Mouse (Mus musculus) neural tube, embryonic 14.5 days (tissue): ENCODE data around the gene Trim17. TPM values are rescaled to one million over a fixed set of nuclear protein-coding genes. Genes with fewer than 3 reads are reported as not detected.

Source experiments
- ATAC-seq: fragments of 200-750 bp; cut with Nextera tagmentation; 2 replicates; pipeline ENCODE4 v1.8.0; 2017; ENCODE audit warnings: low read depth, mild to moderate bottlenecking, moderate TSS enrichment, moderate library complexity
- H3K27ac ChIP-seq: fragments of 300-500 bp; sonication (generic); 2 replicates; pipeline ENCODE4 v1.5.1; 2014; ENCODE audit warnings: low read depth, mild to moderate bottlenecking, control low read depth, low read length, moderate library complexity, mixed read lengths
- H3K27me3 ChIP-seq: fragments of 300-500 bp; sonication (generic); 2 replicates; pipeline ENCODE4 v1.6.1; 2014; ENCODE audit warnings: low read length; ENCODE audit not compliant: control insufficient read depth, insufficient read depth
- H3K36me3 ChIP-seq: fragments of 300-500 bp; sonication (generic); 2 replicates; pipeline ENCODE4 v1.6.1; 2014; ENCODE audit warnings: low read length, mixed read lengths; ENCODE audit not compliant: control insufficient read depth, insufficient read depth
- H3K4me1 ChIP-seq: fragments of 300-500 bp; sonication (generic); 2 replicates; pipeline ENCODE4 v1.6.1; 2014; ENCODE audit warnings: low read length; ENCODE audit not compliant: control insufficient read depth, insufficient read depth
- H3K4me2 ChIP-seq: fragments of 300-500 bp; sonication (generic); 2 replicates; pipeline ENCODE4 v1.6.1; 2014; ENCODE audit warnings: mild to moderate bottlenecking, low read depth, low read length, control low read depth
- H3K4me3 ChIP-seq: fragments of 300-500 bp; sonication (generic); 2 replicates; pipeline ENCODE4 v1.5.1; 2014; ENCODE audit warnings: low read depth, low read length, control low read depth, mixed read lengths
- H3K9ac ChIP-seq: fragments of 300-500 bp; sonication (generic); replicated peaks from 2 replicates; pipeline ENCODE4 v1.6.1; 2014; ENCODE audit warnings: low read depth, mild to moderate bottlenecking, control low read depth, low read length, mixed read lengths
- H3K9me3 ChIP-seq: fragments of 300-500 bp; sonication (generic); 2 replicates; pipeline ENCODE4 v1.6.1; 2016; ENCODE audit warnings: low read length; ENCODE audit not compliant: control insufficient read depth
- WGBS: fragments of 180-500 bp; shearing (Covaris S2); extraction: QIAGEN DNeasy Blood & Tissue Kit; methylation state at CpG from one replicate; pipeline ENCODE4 v1.1.7; 2014; 5-methylcytosine and 5-hydroxymethylcytosine counted together
- polyA plus RNA-seq: library from polyadenylated mRNA; unstranded; fragments of >200 nt; fragmentation: Nextera tagmentation; extraction: Ambion mirVana; gene quantifications from 2 replicates; pipeline ENCODE4 v1.2.1, GENCODE M21; 2014

Trim17 gene
- polyA plus RNA-seq, 1 experiment from 2014 or later, result 0.80 TPM

GRCm38 (mm10) chr11:58961364-58962177 lies 7.1 kb downstream of the Trim17 start:
- 64% methylated on average over 50 of the region's 50 CpGs for WGBS
- ATAC-seq, result no peak
- no peaks in the 10 kb centered on the region for H3K36me3 ChIP-seq

GRCm38 (mm10) chr11:58963543-58963942 lies 9.1 kb downstream of the Trim17 start:
- Histone ChIP-seq H3K4me1 (peaks cover 6% of the 10 kb centered on the region; the same call in 1 of the 2 replicates), H3K27me3 (no peaks in the 10 kb centered on the region), H3K4me3 (no peak overlapping the region), H3K9ac (no peak overlapping the region), H3K27ac (no peak overlapping the region), H3K9me3 (no peaks in the 10 kb centered on the region), H3K36me3 (no peaks in the 10 kb centered on the region; the same call in 1 of the 2 replicates), H3K4me2 (no peak overlapping the region)
- 35% methylated on average over 17 of the region's 17 CpGs for WGBS
- no peak for ATAC-seq

More at GRCm38 (mm10) chr11:58961364-58962177, 7.1 kb downstream of the Trim17 start:
- Histone ChIP-seq H3K9ac (no peak overlapping the region), H3K4me3 (no peak overlapping the region), H3K4me2 (no peak overlapping the region), H3K27me3 (no peaks in the 10 kb centered on the region), H3K9me3 (no peaks in the 10 kb centered on the region), H3K27ac (no peak overlapping the region), H3K4me1 (peaks cover 22% of the 10 kb centered on the region)

GRCm38 (mm10) chr11:58964216-58964615 lies 9.7 kb downstream of the Trim17 start:
- WGBS, result 88% methylated on average over 7 of the region's 7 CpGs
- H3K4me1 ChIP-seq, result peaks cover 6% of the 10 kb centered on the region; the same call in 1 of the 2 replicates
- no peaks in the 10 kb centered on the region for H3K27me3 ChIP-seq
- ATAC-seq, result no peak
- no peaks in the 10 kb centered on the region for H3K9me3 ChIP-seq
- H3K4me3 ChIP-seq, result no peak overlapping the region
- no peak overlapping the region for H3K9ac ChIP-seq
- no peak overlapping the region for H3K4me2 ChIP-seq
- no peak overlapping the region for H3K27ac ChIP-seq
- H3K36me3 ChIP-seq, result no peaks in the 10 kb centered on the region; the same call in 1 of the 2 replicates

- H3K9ac ChIP-seq, result no peak overlapping the region
These were observed 10.7 kb downstream of the Trim17 start for GRCm38 (mm10) chr11:58965001-58965760.

GRCm38 (mm10) chr11:58967346-58967745 lies 12.9 kb downstream of the Trim17 start:
- Histone ChIP-seq H3K36me3 (no peaks in the 10 kb centered on the region; the same call in 1 of the 2 replicates), H3K4me1 (no peaks in the 10 kb centered on the region), H3K9ac (no peak overlapping the region), H3K9me3 (no peaks in the 10 kb centered on the region), H3K4me3 (no peak overlapping the region), H3K27ac (no peak overlapping the region), H3K4me2 (no peak overlapping the region), H3K27me3 (no peaks in the 10 kb centered on the region)
- 93% methylated on average over 1 of the region's 1 CpGs for WGBS
- no peak for ATAC-seq

More at GRCm38 (mm10) chr11:58965001-58965760, 10.7 kb downstream of the Trim17 start:
- no peak for ATAC-seq
- H3K4me2 ChIP-seq, result no peak overlapping the region
- H3K4me1 ChIP-seq, result no peaks in the 10 kb centered on the region
- H3K4me3 ChIP-seq, result no peak overlapping the region
- no peaks in the 10 kb centered on the region for H3K9me3 ChIP-seq
- H3K27ac ChIP-seq, result no peak overlapping the region
- H3K27me3 ChIP-seq, result no peaks in the 10 kb centered on the region
- no peaks in the 10 kb centered on the region; the same call in 1 of the 2 replicates for H3K36me3 ChIP-seq
- 48% methylated on average over 12 of the region's 12 CpGs for WGBS

GRCm38 (mm10) chr11:58968551-58968950 lies 14.1 kb downstream of the Trim17 start:
- Histone ChIP-seq H3K9ac (no peak overlapping the region), H3K4me2 (no peak overlapping the region), H3K9me3 (no peaks in the 10 kb centered on the region), H3K27me3 (no peaks in the 10 kb centered on the region), H3K4me1 (no peaks in the 10 kb centered on the region), H3K27ac (no peak overlapping the region), H3K36me3 (no peaks in the 10 kb centered on the region; the same call in 1 of the 2 replicates), H3K4me3 (no peak overlapping the region)
- no peak for ATAC-seq
- WGBS, result 88% methylated on average over 7 of the region's 7 CpGs

GRCm38 (mm10) chr11:58969027-58969426 lies 14.5 kb downstream of the Trim17 start:
- WGBS, result 94% methylated on average over 8 of the region's 8 CpGs
- Histone ChIP-seq H3K4me2 (no peak overlapping the region), H3K27ac (no peak overlapping the region), H3K27me3 (no peaks in the 10 kb centered on the region), H3K9me3 (no peaks in the 10 kb centered on the region), H3K36me3 (no peaks in the 10 kb centered on the region; the same call in 1 of the 2 replicates), H3K4me1 (no peaks in the 10 kb centered on the region), H3K9ac (no peak overlapping the region), H3K4me3 (no peak overlapping the region)
- no peak for ATAC-seq

GRCm38 (mm10) chr11:58969659-58970058 lies 15.2 kb downstream of the Trim17 start:
- 86% methylated on average over 6 of the region's 6 CpGs for WGBS

More at GRCm38 (mm10) chr11:58969659-58970058, 15.2 kb downstream of the Trim17 start:
- Histone ChIP-seq H3K9ac (no peak overlapping the region), H3K27ac (no peak overlapping the region), H3K9me3 (no peaks in the 10 kb centered on the region), H3K27me3 (no peaks in the 10 kb centered on the region), H3K4me2 (no peak overlapping the region), H3K4me1 (no peaks in the 10 kb centered on the region), H3K4me3 (no peak overlapping the region), H3K36me3 (no peaks in the 10 kb centered on the region; the same call in 1 of the 2 replicates)
- no peak for ATAC-seq
